Mouse (Mus musculus): ENCODE results near the gene Cbx3. TPM values are rescaled to one million over a fixed set of nuclear protein-coding genes. Genes with fewer than 3 reads are reported as not detected.

Gene Cbx3
- polyA plus RNA-seq (2017; shearing (Covaris generic)), result 35.3 TPM

GRCm38 (mm10) chr6:51470311-51471178 lies at the start of gene Cbx3:
TSS of gene Cbx3 (plus strand) at chr6:51470360.

GRCm38 (mm10) chr6:51432535-51433397 lies 37.4 kb upstream of the Cbx3 start, which contains the start of gene Nfe2l3:
TSS of gene Nfe2l3 (plus strand) at chr6:51432670.

GRCm38 (mm10) chr6:51469715-51470310 lies 347 bp upstream of the Cbx3 start, which contains the start of gene Hnrnpa2b1:
TSS of gene Hnrnpa2b1 (minus strand) at chr6:51469894.

GRCm38 (mm10) chr6:51523807-51524320 lies 53.7 kb downstream of the Cbx3 start, which contains the start of gene Snx10:
TSS of gene Snx10 (plus strand) at chr6:51523901.

Other genes starting within 250 kb of the Cbx3 start
- 0.29 TPM for gene Nfe2l3, start 37.7 kb upstream of the Cbx3 start, polyA plus RNA-seq (2017; shearing (Covaris generic))
- 1,320 TPM for gene Hnrnpa2b1, start 466 bp upstream of the Cbx3 start, polyA plus RNA-seq (2017; shearing (Covaris generic))
- gene Snx10, start 53.5 kb downstream of the Cbx3 start, polyA plus RNA-seq (2017; shearing (Covaris generic)), result 26.1 TPM

All from effector memory CD4-positive, alpha-beta T cell, adult 7 months (primary cell).